Mouse (Mus musculus): ENCODE measurements around the gene Ednrb.

DNA sequence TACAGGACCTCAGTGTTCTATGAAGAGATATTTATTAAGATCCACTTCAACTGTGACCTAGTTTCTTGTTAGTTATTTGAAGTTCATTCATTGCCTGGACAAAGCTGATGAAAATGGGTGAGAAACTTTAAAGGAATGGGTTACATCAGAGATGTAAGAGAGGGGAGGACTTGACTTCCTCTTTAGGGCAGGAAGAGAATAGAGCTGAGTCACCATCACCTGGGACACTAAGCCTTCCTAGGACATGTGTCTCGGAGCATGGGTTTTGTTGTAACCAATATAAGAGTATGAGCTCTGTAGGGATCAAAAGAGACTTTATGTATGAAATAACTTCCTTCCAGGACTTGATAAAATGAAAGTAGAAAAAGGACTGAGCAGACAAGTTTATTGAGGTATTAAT, 48.6 kb downstream of the Ednrb start:
- TF ChIP-seq POLR2A (IDR thresholded peaks at IDR 0.05; ENCODE audit: low read depth, low read length) = no peak
- no peak for TF ChIP-seq CTCF (conservative IDR thresholded peaks at IDR 0.05; ENCODE audit: insufficient read depth, insufficient read length, low read depth, low read length)
